Mouse (Mus musculus) heart, postnatal 0 days (tissue): ENCODE data around the gene Dedd.

Source experiments
- CTCF ChIP-seq: IDR thresholded peaks from 2 replicates; pipeline ENCODE4 v1.5.1; 2016; ENCODE audit warnings: antibody characterized with exemption, control low read depth, low read depth
- EP300 ChIP-seq: IDR thresholded peaks from 2 replicates; pipeline ENCODE4 v1.6.1; 2016; ENCODE audit warnings: antibody characterized with exemption, low read depth

DNA sequence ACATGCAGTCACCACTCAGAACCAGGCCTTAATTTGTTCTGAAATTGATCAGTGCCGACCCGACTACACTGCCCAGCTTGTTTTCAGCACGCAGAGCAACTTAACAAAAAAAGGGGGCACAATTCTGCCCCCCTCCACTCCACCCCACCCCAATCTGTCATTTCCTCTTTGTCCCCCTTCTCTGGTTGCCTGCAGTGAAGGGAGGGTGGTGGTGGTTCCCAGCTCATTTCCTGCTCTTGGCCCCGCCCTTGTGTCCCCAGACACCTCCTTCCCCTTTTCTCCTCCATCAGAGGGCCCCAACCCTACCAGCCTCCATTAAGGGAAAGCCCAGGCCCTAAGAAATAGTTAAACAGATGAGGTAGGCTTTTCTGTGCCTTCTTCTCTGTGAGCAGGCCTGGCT is 61.2 kb downstream of the Dedd start:
- TF ChIP-seq CTCF = no peak
- no peak for TF ChIP-seq EP300
